Mouse (Mus musculus) small intestine, adult 2 months (tissue): ENCODE results near the gene Pard3b. TPM values are rescaled to one million over a fixed set of nuclear protein-coding genes. Genes with fewer than 3 reads are reported as not detected.

ENCODE experiments used
- H3K27ac ChIP-seq: fragments of 200-500 bp; 2 replicates; pipeline ENCODE4 v1.5.1; 2012; ENCODE audit warnings: low read depth, low read length, control low read depth, inconsistent platforms; ENCODE audit not compliant: insufficient read depth
- H3K27me3 ChIP-seq: fragments of 200-500 bp; 2 replicates; pipeline ENCODE4 v1.6.1; 2012; ENCODE audit warnings: mild to moderate bottlenecking, moderate library complexity, low read length, inconsistent platforms; ENCODE audit not compliant: control insufficient read depth, insufficient read depth
- H3K36me3 ChIP-seq: fragments of 200-500 bp; 2 replicates; pipeline ENCODE4 v1.6.1; 2012; ENCODE audit warnings: mild to moderate bottlenecking, low read length, control low read depth, inconsistent platforms; ENCODE audit not compliant: control insufficient read depth, insufficient read depth
- H3K4me1 ChIP-seq: fragments of 200-500 bp; 2 replicates; pipeline ENCODE4 v1.6.1; 2012; ENCODE audit warnings: low read length, inconsistent platforms, mixed read lengths; ENCODE audit not compliant: control insufficient read depth, insufficient read depth, insufficient read length
- H3K4me3 ChIP-seq: fragments of 200-500 bp; 2 replicates; pipeline ENCODE4 v1.5.1; 2012; ENCODE audit warnings: low read depth, mild to moderate bottlenecking, control low read depth, inconsistent platforms, low read length, moderate library complexity
- CTCF ChIP-seq: fragments of 200-500 bp; IDR thresholded peaks from 2 replicates; pipeline ENCODE4 v1.5.1; 2012; ENCODE audit warnings: low read depth, mild to moderate bottlenecking, control low read depth, inconsistent platforms, low read length, moderate library complexity, mixed read lengths; ENCODE audit not compliant: insufficient replicate concordance, insufficient read length; ENCODE audit errors: extremely low read depth
- POLR2A ChIP-seq: fragments of 200-500 bp; IDR thresholded peaks from 2 replicates; pipeline ENCODE4 v1.6.1; 2012; ENCODE audit warnings: low read depth, mild to moderate bottlenecking, control low read depth, inconsistent platforms, low read length, moderate library complexity
- WGBS: fragments of 180-500 bp; shearing (Covaris S2); methylation state at CpG from one replicate; pipeline ENCODE4 v1.1.7; 2018; 5-methylcytosine and 5-hydroxymethylcytosine counted together
- polyA plus RNA-seq: library from polyadenylated mRNA; depleted of rRNA; stranded (reverse); fragments of >200 nt; gene quantifications from 2 replicates; pipeline ENCODE4 v1.2.3, GENCODE M21; 2012

The Pard3b gene
- polyA plus RNA-seq, 1 experiment = 7.2 TPM

- Histone ChIP-seq H3K4me1 (0 out of 2 replicates have a peak, but pooled peaks cover 2% of the 10 kb centered on the region), H3K4me3 (no peak overlapping the region), H3K27me3 (no peaks in the 10 kb centered on the region), H3K36me3 (no peaks in the 10 kb centered on the region), H3K27ac (no peak overlapping the region)
- 82% methylated on average over 10 of the region's 10 CpGs for WGBS
- TF ChIP-seq CTCF (no peak), POLR2A (no peak)
Measured at GRCm38 (mm10) chr1:61698462-61699218, 60.0 kb downstream of the Pard3b start.

GRCm38 (mm10) chr1:61709812-61710211 is 71.2 kb downstream of the Pard3b start:
- H3K4me3 ChIP-seq = no peak overlapping the region
- H3K4me1 ChIP-seq = peaks cover 8% of the 10 kb centered on the region
- H3K27ac ChIP-seq = no peak overlapping the region
- no peak for TF ChIP-seq POLR2A
- no peak for TF ChIP-seq CTCF
- no peaks in the 10 kb centered on the region for H3K27me3 ChIP-seq
- no peaks in the 10 kb centered on the region for H3K36me3 ChIP-seq
- WGBS = 83% methylated on average over 1 of the region's 1 CpGs

- H3K27me3 ChIP-seq = no peaks in the 10 kb centered on the region
- H3K4me1 ChIP-seq = peaks cover 8% of the 10 kb centered on the region
- H3K27ac ChIP-seq = no peak overlapping the region
- no peaks in the 10 kb centered on the region for H3K36me3 ChIP-seq
- no peak overlapping the region for H3K4me3 ChIP-seq
- TF ChIP-seq POLR2A = no peak
- no peak for TF ChIP-seq CTCF
Measured at GRCm38 (mm10) chr1:61711523-61711922, 72.9 kb downstream of the Pard3b start.

GRCm38 (mm10) chr1:61729654-61730053 is 91.0 kb downstream of the Pard3b start:
- Histone ChIP-seq H3K27me3 (no peaks in the 10 kb centered on the region), H3K36me3 (no peaks in the 10 kb centered on the region), H3K27ac (no peak overlapping the region), H3K4me3 (no peak overlapping the region), H3K4me1 (no peaks in the 10 kb centered on the region)
- TF ChIP-seq CTCF (no peak), POLR2A (no peak)
- WGBS = 72% methylated on average over 4 of the region's 4 CpGs

- no peaks in the 10 kb centered on the region for H3K36me3 ChIP-seq
- no peak overlapping the region for H3K27ac ChIP-seq
- no peak for TF ChIP-seq CTCF
- no peak for TF ChIP-seq POLR2A
- H3K4me3 ChIP-seq = no peak overlapping the region
- H3K4me1 ChIP-seq = peaks cover 6% of the 10 kb centered on the region
- WGBS = 32% methylated on average over 1 of the region's 1 CpGs
- H3K27me3 ChIP-seq = no peaks in the 10 kb centered on the region
Measured at GRCm38 (mm10) chr1:61736550-61736949, 97.9 kb downstream of the Pard3b start.

- Histone ChIP-seq H3K4me3 (no peak overlapping the region), H3K27ac (no peak overlapping the region), H3K36me3 (no peaks in the 10 kb centered on the region), H3K4me1 (no peaks in the 10 kb centered on the region; the same call in 1 of the 2 replicates), H3K27me3 (no peaks in the 10 kb centered on the region)
- no peak for TF ChIP-seq CTCF
- TF ChIP-seq POLR2A = no peak
Measured at GRCm38 (mm10) chr1:61742831-61743230, 104.2 kb downstream of the Pard3b start.

GRCm38 (mm10) chr1:61747481-61747880 is 108.9 kb downstream of the Pard3b start:
- H3K27ac ChIP-seq = no peak overlapping the region
- H3K4me3 ChIP-seq = no peak overlapping the region
- H3K36me3 ChIP-seq = no peaks in the 10 kb centered on the region
- TF ChIP-seq POLR2A (no peak), CTCF (no peak)
- H3K4me1 ChIP-seq = peaks cover 4% of the 10 kb centered on the region; the same call in 1 of the 2 replicates
- H3K27me3 ChIP-seq = no peaks in the 10 kb centered on the region
